Mouse (Mus musculus) cerebellum, postnatal 10 days (tissue): ENCODE data around the gene Chrm4.

Experiments used
- DNase-seq, 2 experiments: peaks; one replicate each; pipeline ENCODE4 v3.0.0; 2021; ENCODE audit warnings: mixed read lengths in 2 of 2

The Chrm4 gene

DNA sequence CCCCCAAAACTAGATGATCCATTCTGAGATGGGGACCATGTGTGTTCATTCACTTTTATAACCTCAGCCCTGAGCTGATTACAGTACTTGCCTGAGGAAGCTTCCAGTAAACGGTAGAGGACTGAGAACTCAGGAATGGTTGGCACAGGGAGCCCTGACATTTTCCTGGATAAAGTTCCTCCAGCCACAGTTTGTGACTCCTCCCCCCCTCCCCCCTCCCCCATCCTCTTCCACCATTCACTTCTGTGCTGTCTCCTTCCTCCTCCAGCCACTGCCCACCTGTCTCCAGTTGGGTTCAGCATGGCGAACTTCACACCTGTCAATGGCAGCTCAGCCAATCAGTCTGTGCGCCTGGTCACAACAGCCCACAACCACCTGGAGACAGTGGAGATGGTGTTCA lies at the start of gene Chrm4:
Chrm4 (plus strand) TSS at position 301 of the 400 bp plus-strand sequence.
- no peak for DNase-seq

GRCm38 (mm10) chr2:91878387-91879180 lies 48.5 kb upstream of the Chrm4 start:
- DNase-seq = no peak

DNA sequence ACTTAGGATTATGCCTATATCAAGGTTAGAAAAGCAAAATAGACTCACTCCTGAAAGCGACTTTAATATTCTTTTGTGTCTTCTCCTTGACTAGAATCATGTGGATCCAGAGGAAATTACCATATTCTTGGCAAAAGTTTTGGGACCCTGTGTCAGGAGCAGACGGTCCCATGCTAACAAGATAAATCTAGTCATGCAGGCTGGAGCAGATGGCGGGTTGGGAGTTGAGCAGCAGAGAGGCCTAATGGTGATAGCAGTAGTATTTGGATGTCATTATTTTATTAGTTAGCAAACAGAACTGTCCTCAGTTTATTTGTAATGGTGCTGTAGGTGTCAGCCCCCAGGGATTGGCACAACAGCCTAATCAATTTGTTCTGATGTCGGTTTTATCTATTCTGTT lies 43.1 kb upstream of the Chrm4 start:
- peak; percentile 68 to 74 for DNase-seq

DNA sequence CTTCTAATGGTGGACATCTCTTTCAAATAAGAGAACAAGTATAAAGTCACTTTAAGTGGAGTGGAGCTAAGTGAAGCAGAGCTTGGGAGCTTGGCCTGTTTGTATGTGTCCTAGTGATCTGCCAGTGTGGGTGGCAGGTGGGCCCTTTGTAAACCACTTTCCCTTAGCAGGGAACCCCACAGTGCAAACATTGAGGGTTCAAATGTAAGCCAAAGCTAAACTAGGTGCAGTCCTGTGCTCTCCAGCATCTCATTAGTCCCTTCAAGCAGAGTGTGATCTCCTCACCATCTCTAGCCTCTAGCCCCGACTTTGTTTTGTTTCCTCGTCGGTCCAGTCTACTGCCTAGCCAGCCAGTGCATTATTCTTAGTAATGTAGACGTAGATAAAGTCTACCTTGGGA lies 42.4 kb upstream of the Chrm4 start:
- peak; percentile 15 to 40 for DNase-seq

GRCm38 (mm10) chr2:91894716-91895115 lies 32.3 kb upstream of the Chrm4 start:
- DNase-seq = no peak

GRCm38 (mm10) chr2:91895401-91895800 lies 31.6 kb upstream of the Chrm4 start:
- no peak for DNase-seq

GRCm38 (mm10) chr2:91897968-91898367 lies 29.1 kb upstream of the Chrm4 start:
- DNase-seq = no peak

DNA sequence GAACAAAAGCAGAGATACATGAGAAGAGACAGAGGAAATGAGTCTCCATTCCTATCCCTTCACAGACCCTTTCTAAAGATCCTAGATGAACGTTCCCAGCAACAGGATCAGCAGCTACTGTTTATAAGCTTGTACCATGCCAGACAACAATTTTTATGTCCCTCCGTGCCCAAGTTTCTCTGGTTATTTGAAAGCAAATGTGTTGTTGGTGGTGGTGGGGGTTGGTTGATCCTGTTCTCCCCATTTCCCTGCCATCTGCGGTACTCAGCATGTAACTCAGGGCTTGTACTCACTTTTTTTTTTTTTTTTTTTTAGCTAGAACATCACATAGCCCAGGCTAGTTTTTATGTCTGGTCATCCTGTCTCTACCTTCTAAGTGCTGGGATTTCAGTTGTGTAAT lies 27.9 kb upstream of the Chrm4 start:
- DNase-seq = no peak

DNA sequence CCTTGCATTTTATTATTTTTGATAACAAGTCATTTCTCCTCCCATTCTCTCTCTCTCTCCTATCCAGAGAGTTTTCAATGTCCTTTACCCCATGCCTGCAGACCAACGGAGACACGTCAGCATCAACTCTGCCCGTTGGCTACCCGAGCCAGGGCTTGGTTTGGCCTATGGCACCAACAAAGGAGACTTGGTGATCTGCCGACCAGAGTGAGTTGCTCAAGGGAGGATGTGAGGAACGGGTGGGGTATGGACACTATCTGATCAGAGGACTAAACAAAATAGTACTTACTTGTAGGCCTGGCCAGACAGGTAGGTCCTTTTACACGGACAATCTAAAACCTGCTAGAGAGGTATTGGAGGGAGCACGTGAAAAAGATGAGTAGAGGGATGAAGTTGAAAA lies 26.6 kb upstream of the Chrm4 start:
- no peak for DNase-seq

GRCm38 (mm10) chr2:91902336-91902735 lies 24.7 kb upstream of the Chrm4 start:
- peak in 1 of 2 experiments; percentile 29 for DNase-seq

DNA sequence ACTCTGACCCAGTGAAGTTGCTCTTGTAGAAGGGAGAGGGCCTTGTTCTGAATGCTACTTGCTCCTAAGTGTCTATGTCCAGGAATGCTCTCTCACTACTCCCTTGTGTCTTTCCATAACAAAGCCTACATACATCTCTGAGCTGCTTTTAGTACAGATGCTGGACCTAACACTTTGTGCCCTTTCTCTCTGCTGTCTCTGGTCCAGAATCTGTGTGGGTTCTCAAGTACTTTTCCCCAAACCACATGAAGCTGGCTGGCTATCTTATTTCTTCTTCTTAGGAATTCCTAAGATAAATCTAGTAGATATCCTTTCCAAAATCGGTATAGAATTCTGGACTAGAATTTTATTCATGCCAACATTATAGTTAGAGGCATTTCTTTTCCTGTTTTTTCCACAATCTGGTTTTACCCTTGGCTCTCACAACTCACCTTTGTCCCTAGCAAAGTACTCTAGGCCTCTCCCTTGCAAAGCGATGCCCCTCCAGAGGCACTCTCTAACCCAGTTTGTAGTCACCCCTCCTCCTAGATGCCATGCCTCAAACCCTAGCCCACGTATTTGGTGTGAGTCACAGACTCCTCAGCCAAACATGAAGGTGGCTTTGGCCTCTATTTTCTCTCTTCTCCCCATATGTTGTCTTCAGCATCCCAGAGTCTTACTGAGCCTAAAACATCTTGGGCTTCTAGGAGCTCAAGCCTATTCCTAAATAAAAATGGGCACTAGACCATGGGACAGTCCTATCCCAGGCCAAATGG lies 23.7 kb upstream of the Chrm4 start:
- DNase-seq = no peak

DNA sequence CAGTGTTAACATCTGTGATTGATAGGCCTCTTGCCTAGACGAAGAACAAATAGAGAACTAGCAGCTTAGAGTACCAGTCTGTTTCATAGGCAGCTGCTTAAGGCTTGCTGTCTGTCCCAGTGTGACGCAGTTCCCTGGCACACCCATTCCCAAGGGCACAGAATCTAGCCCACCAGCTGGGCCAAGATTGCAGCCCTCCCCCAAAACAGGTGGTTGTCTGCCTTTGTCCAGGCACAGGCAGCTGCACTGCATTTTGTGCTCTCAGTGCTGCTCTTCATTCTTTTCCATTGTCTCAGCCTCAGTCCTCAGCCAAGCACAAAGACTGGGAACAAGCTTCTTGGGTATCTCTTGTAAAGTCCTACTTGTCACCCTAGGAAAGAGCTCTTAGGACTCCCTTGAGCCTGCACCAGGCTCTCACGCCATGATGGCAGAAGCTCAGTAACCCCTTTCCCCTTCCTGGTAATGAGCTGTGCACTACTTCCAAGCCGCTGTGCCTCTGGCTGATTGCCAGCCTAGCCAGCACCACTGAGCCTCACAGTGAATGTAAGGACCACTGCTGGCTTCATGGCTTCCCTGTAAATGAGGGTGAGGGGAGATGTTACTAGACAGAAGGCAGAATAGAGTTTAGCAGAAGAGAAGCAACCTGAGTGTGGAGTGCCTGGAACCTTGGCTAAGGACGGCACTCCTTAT lies 22.3 kb upstream of the Chrm4 start:
- DNase-seq = peak; percentile 48 to 60

- no peak for DNase-seq
Measured at GRCm38 (mm10) chr2:91906141-91906540, 20.9 kb upstream of the Chrm4 start.

- no peak for DNase-seq
Measured at GRCm38 (mm10) chr2:91912616-91913015, 14.4 kb upstream of the Chrm4 start.

DNA sequence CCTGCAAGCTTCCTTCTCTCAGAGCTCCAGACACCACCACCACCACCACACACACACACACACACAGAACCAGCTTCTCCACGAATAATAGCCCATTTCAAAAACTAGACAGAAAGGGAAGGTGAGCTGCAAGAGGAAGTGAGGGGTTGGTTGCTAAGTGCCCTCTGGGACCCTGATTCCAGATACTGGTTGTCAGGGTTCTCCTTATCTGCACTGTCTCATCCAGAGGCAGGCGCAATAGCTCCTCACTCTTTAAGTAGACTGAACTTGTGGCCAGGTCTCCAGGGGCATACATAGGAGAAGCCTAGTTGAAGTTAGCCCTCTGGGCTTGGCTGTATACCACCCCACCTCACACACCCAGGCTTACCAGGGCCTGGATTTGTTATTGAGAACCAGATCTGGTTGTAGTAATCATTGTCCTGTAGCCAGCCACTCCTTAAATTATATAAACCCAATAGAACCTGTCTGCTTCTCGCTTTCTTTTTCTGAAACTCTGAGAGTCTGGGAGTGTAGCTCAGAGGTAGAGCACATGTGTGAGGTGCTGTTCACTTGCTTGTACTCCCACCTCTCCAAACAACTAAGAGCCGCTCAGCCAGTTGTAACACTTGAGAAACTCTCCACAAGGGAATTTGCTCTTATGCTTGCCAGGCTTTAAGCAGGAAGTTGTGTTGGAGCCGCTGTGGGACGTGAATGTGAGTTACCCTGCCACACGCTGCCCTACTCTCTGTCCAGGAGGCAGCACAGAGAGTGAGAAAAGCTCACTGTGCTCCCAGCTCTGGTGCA lies 13.5 kb upstream of the Chrm4 start:
- no peak for DNase-seq

- DNase-seq = no peak
Measured at GRCm38 (mm10) chr2:91916346-91916977, 10.6 kb upstream of the Chrm4 start.

- no peak for DNase-seq
Measured at GRCm38 (mm10) chr2:91917096-91917495, 10.0 kb upstream of the Chrm4 start.

DNA sequence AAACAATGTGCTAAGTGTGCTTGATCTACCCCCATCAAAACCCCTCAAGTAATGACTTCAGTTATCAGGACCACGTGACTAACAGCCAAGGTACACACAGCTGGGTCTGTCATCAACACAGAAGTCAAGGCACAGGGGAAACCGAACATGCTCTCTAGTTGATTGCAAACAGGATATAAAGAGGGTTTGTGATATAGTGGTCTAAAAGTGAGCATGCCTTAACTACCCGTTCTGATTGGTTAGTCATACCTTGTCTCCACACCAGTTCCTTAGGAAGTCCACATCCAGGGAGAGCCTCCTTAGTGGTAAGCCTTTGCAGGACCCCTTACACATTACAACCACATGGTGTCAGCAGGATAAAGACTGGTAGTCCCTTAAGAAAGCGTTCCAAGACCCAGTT lies 6.9 kb upstream of the Chrm4 start:
- DNase-seq = no peak

GRCm38 (mm10) chr2:91921181-91921789 lies 5.8 kb upstream of the Chrm4 start:
- peak in 1 of 2 experiments; percentile 41 for DNase-seq

DNA sequence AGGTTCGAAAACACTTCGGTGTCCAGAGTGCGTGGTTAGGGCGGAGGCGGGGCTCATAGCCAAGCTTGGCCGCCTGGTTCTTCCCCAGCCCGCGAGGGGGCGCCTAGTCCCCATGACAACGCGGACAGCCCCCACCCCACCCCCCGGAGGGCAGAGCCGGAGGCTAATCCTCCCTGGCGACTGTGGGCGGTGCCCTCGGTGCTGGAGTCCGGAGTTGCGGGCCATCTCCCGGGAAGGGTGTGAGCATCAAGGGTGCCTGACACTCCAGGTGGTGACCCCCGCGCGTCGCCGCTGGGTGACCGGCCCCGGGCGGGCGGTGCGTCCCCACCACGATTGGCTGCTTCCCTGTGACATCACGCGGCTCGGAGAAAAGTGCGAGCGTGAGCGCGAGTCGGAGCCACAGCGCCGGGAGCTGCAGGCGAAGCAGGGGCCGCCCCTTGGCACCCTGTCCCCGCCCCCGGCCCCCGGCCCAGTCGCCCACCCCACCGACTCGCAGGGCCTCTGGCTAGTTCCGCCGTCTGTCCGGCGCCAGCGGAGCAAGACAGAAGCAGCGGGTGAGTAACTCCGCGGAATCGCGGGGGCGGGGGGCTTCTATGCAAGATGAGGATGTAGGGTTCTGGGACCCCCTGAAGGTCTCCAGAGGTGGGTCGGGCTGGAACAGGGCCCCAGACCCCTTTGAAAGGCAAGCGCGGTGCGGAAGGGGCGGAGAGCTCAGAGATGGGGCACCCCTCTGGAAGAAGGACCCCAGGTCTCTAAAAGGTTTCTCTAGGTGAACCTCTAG lies 5.1 kb upstream of the Chrm4 start:
- peak; percentile 85 to 88 for DNase-seq
